Mouse (Mus musculus): ENCODE measurements at regions not wholly inside any gene's neighbourhood (a gene's known extent, or its start where the extent isn't known, plus 50 kb on each side); places are given as distances from the start of the nearest gene placed in this dataset.

DNA sequence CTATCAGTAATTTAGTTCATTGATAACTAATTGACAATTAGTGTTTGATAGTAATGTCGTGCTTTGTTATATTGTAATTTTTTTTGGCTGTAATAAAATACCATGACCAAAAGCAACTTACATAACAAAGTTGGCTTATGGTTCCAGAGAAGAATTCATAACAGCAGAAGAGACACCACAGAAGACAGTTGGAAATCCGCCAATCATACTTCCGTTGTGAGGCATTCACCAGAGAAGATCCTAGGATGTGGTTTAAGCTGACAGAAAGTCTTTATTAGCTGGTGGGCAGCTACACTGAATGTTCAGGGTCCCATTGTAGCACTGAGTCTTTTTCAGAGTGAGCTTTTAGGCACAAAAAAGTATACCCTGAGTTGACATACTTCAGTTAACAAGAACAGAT lies 109.9 kb downstream of the Sec23a start:
- no peaks in the 10 kb centered on the region for H3K79me2 ChIP-seq (ENCODE audit: control insufficient read depth, insufficient read depth, low read length)
- H3K27me3 ChIP-seq (ENCODE audit: control insufficient read depth, insufficient read depth, low read length), result no peaks in the 10 kb centered on the region
- 76% methylated on average over 3 of the region's 3 CpGs for WGBS
- no peak for TF ChIP-seq POLR2A (IDR thresholded peaks at IDR 0.05; ENCODE audit: extremely low read depth, insufficient read depth, low read length)
- TF ChIP-seq CTCF (IDR thresholded peaks at IDR 0.05; ENCODE audit: low read depth, low read length), result no peak
- H3K27ac ChIP-seq (replicated peaks; ENCODE audit: insufficient read depth, low read depth, low read length), result no peak overlapping the region
- no peak overlapping the region for H3K9ac ChIP-seq (ENCODE audit: low read depth, low read length)
- H3K4me1 ChIP-seq (ENCODE audit: control insufficient read depth, insufficient read depth, low read length), result no peaks in the 10 kb centered on the region
- no peaks in the 10 kb centered on the region for H3K36me3 ChIP-seq (ENCODE audit: control insufficient read depth, insufficient read depth, low read length)
- DNase-seq (ENCODE audit: extremely low read depth, low read depth, low spot score), result peak; percentile 1
- no peak overlapping the region for H3K4me3 ChIP-seq (ENCODE audit: insufficient read depth, low read depth, low read length)

DNA sequence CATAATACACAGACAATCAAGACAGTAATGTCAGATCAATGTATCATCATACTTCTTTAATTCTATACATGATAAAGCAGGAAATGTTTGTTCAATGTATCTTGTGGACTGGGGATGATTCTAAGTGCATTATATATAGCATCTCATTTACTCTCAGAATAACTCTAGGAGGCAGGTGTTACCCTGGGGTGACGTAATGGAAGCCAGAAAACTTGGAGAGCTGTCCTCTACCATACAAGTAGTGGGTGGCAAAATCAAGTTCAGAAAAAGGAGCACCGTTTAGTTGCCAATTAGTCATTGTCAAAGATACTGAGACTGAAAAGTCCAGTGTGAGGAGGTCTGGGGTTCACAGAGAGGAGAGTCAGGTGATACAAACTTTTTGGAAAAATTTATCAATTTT lies 136.0 kb downstream of the Sec23a start:
- WGBS, result 75% methylated on average over 2 of the region's 2 CpGs
- Histone ChIP-seq H3K9ac (ENCODE audit: low read depth, low read length) (no peak overlapping the region), H3K27ac (replicated peaks; ENCODE audit: insufficient read depth, low read depth, low read length) (no peak overlapping the region), H3K36me3 (ENCODE audit: control insufficient read depth, insufficient read depth, low read length) (no peaks in the 10 kb centered on the region), H3K79me2 (ENCODE audit: control insufficient read depth, insufficient read depth, low read length) (no peaks in the 10 kb centered on the region), H3K4me3 (ENCODE audit: insufficient read depth, low read depth, low read length) (no peak overlapping the region), H3K4me1 (ENCODE audit: control insufficient read depth, insufficient read depth, low read length) (no peaks in the 10 kb centered on the region), H3K27me3 (ENCODE audit: control insufficient read depth, insufficient read depth, low read length) (no peaks in the 10 kb centered on the region)
- no peak for TF ChIP-seq POLR2A (IDR thresholded peaks at IDR 0.05; ENCODE audit: extremely low read depth, insufficient read depth, low read length)
- DNase-seq (ENCODE audit: extremely low read depth, low read depth, low spot score), result no peak

DNA sequence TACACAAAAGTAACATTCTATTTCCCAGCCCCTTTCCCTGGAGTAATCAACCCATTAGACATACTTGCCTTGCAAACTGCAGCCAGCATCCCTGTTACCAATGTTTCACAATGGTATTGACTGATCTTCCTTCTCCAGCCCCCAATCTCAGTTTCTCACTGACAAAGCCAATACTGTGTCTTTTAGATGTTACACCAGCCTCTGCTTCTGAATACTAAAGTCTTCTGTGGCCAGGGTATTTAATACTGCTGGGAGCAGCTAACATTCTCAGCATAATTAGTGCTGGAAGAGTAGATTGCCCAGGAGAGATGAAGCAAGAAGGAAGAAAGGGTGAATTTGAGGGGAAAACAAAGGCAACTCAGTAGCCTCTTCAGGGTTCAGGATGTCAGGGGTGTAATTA lies 139.4 kb downstream of the Sec23a start:
- H3K9ac ChIP-seq (ENCODE audit: low read depth, low read length), result no peak overlapping the region
- H3K79me2 ChIP-seq (ENCODE audit: control insufficient read depth, insufficient read depth, low read length), result no peaks in the 10 kb centered on the region
- TF ChIP-seq POLR2A (IDR thresholded peaks at IDR 0.05; ENCODE audit: extremely low read depth, insufficient read depth, low read length) (no peak), CTCF (IDR thresholded peaks at IDR 0.05; ENCODE audit: low read depth, low read length) (no peak)
- H3K27ac ChIP-seq (replicated peaks; ENCODE audit: insufficient read depth, low read depth, low read length), result no peak overlapping the region
- no peaks in the 10 kb centered on the region for H3K4me1 ChIP-seq (ENCODE audit: control insufficient read depth, insufficient read depth, low read length)
- H3K27me3 ChIP-seq (ENCODE audit: control insufficient read depth, insufficient read depth, low read length), result no peaks in the 10 kb centered on the region
- H3K4me3 ChIP-seq (ENCODE audit: insufficient read depth, low read depth, low read length), result no peak overlapping the region
- H3K36me3 ChIP-seq (ENCODE audit: control insufficient read depth, insufficient read depth, low read length), result no peaks in the 10 kb centered on the region
- DNase-seq (ENCODE audit: extremely low read depth, low read depth, low spot score), result no peak

DNA sequence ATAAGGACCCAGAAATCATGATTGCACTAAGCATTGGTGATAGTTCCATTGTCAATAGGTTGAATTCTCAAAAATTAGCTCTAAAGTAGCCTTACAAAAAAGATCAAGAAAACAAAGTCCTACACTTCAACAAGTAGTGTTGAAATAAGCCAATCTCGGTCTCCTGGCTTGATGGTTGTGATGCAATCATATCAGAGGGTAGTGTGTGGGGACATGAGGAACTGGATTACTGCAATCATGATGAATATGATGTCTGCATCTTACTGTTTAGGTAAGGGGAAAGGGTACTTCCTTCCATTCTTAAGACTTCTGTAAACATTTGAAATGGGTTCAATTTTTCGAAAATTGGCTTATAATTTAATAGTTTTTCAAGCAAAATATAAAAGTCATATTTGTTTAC lies 155.3 kb downstream of the Sec23a start:
- Histone ChIP-seq H3K79me2 (ENCODE audit: control insufficient read depth, insufficient read depth, low read length) (no peaks in the 10 kb centered on the region), H3K4me3 (ENCODE audit: insufficient read depth, low read depth, low read length) (no peak overlapping the region), H3K4me1 (ENCODE audit: control insufficient read depth, insufficient read depth, low read length) (no peaks in the 10 kb centered on the region), H3K9ac (ENCODE audit: low read depth, low read length) (no peak overlapping the region), H3K27me3 (ENCODE audit: control insufficient read depth, insufficient read depth, low read length) (no peaks in the 10 kb centered on the region), H3K27ac (replicated peaks; ENCODE audit: insufficient read depth, low read depth, low read length) (no peak overlapping the region), H3K36me3 (ENCODE audit: control insufficient read depth, insufficient read depth, low read length) (no peaks in the 10 kb centered on the region)
- TF ChIP-seq CTCF (IDR thresholded peaks at IDR 0.05; ENCODE audit: low read depth, low read length) (no peak), POLR2A (IDR thresholded peaks at IDR 0.05; ENCODE audit: extremely low read depth, insufficient read depth, low read length) (no peak)
- DNase-seq (ENCODE audit: extremely low read depth, low read depth, low spot score), result no peak
- WGBS, result 44% methylated on average over 2 of the region's 2 CpGs

DNA sequence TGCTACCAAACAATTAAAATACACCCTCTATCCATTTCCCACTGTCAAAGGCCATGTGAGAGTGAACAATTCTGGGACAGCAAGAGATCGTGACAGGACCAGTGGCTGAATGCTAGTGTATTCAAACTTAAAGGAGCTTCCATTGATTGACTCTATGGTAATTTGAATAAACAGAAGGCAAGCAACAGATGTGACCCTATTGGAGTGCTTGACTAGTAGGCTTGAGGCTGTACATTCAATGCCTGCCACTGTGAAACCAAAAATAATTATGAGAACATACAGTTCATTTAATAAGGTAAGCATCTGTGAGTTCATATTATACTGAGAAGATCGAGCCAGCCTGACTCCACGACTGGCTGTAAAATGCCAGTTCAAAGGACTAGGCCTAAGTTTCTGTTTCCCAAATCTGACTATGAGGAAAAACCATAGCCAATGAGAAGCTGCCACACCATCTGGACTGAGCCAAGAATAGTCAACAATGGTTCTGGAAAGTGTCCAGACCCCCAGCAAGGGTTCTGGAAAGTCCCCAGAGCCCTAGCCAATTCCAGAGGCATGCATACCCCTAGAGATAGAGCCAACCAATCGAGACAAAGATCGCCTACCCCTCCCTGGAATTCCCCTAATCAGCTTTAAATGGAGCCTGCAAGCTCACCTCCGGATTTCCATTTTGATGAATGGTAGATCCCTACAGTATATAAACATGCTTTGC lies 160.0 kb downstream of the Sec23a start:
- 82% methylated on average over 6 of the region's 6 CpGs for WGBS
- no peaks in the 10 kb centered on the region for H3K4me1 ChIP-seq (ENCODE audit: control insufficient read depth, insufficient read depth, low read length)

DNA sequence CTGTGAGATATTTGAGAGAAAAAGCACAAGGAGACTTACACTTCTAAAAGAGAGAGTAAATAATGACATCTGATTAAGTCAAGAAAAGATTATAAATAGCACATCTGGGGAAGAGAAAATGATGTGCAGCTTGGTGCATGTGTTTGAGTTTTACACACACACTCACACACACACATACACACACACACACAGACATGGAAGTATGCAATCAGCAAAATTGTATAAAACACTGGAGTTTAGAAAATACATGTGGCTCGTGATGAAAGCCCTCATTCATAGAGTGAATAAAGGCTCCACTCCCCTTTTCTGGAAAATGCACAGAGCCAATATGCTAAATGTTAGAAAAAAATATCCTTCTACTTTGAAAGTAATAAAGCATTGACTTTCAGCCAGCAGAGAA lies 182.2 kb downstream of the Sec23a start:
- Histone ChIP-seq H3K9ac (ENCODE audit: low read depth, low read length) (no peak overlapping the region), H3K4me1 (ENCODE audit: control insufficient read depth, insufficient read depth, low read length) (no peaks in the 10 kb centered on the region), H3K4me3 (ENCODE audit: insufficient read depth, low read depth, low read length) (no peak overlapping the region), H3K79me2 (ENCODE audit: control insufficient read depth, insufficient read depth, low read length) (no peaks in the 10 kb centered on the region), H3K27me3 (ENCODE audit: control insufficient read depth, insufficient read depth, low read length) (no peaks in the 10 kb centered on the region), H3K27ac (replicated peaks; ENCODE audit: insufficient read depth, low read depth, low read length) (no peak overlapping the region), H3K36me3 (ENCODE audit: control insufficient read depth, insufficient read depth, low read length) (no peaks in the 10 kb centered on the region)
- 74% methylated on average over 1 of the region's 1 CpGs for WGBS
- no peak for DNase-seq (ENCODE audit: extremely low read depth, low read depth, low spot score)
- TF ChIP-seq POLR2A (IDR thresholded peaks at IDR 0.05; ENCODE audit: extremely low read depth, insufficient read depth, low read length), result no peak
- no peak for TF ChIP-seq CTCF (IDR thresholded peaks at IDR 0.05; ENCODE audit: low read depth, low read length)

More for the DNA sequence above, 160.0 kb downstream of the Sec23a start:
- Histone ChIP-seq H3K9ac (ENCODE audit: low read depth, low read length) (no peak overlapping the region), H3K79me2 (ENCODE audit: control insufficient read depth, insufficient read depth, low read length) (no peaks in the 10 kb centered on the region), H3K27ac (replicated peaks; ENCODE audit: insufficient read depth, low read depth, low read length) (no peak overlapping the region), H3K36me3 (ENCODE audit: control insufficient read depth, insufficient read depth, low read length) (no peaks in the 10 kb centered on the region), H3K27me3 (ENCODE audit: control insufficient read depth, insufficient read depth, low read length) (no peaks in the 10 kb centered on the region), H3K4me3 (ENCODE audit: insufficient read depth, low read depth, low read length) (no peak overlapping the region)
- no peak for TF ChIP-seq CTCF (IDR thresholded peaks at IDR 0.05; ENCODE audit: low read depth, low read length)
- TF ChIP-seq POLR2A (IDR thresholded peaks at IDR 0.05; ENCODE audit: extremely low read depth, insufficient read depth, low read length), result no peak
- no peak for DNase-seq (ENCODE audit: extremely low read depth, low read depth, low spot score)
